Mouse (Mus musculus) heart, embryonic 16.5 days (tissue): ENCODE results near the gene Tecpr1. TPM values are rescaled to one million over a fixed set of nuclear protein-coding genes. Genes with fewer than 3 reads are reported as not detected.

Source experiments
- ATAC-seq: fragments of 200-750 bp; cut with Nextera tagmentation; replicated peaks from 2 replicates; pipeline ENCODE4 v1.8.0; 2017; ENCODE audit warnings: moderate number of reproducible peaks; ENCODE audit not compliant: insufficient read depth, low FRiP score; ENCODE audit errors: extremely low read depth
- H3K27ac ChIP-seq: fragments of 300-500 bp; sonication (generic); 2 replicates; pipeline ENCODE4 v1.5.1; 2014; ENCODE audit warnings: mild to moderate bottlenecking, low read length, control low read depth, moderate library complexity
- H3K27me3 ChIP-seq: fragments of 300-500 bp; sonication (generic); 2 replicates; pipeline ENCODE4 v1.6.1; 2014; ENCODE audit warnings: low read length, mixed read lengths; ENCODE audit not compliant: control insufficient read depth, insufficient read depth
- H3K36me3 ChIP-seq: fragments of 300-500 bp; sonication (generic); 2 replicates; pipeline ENCODE4 v1.6.1; 2014; ENCODE audit not compliant: control insufficient read depth, insufficient read depth
- H3K4me1 ChIP-seq: fragments of 300-500 bp; sonication (generic); 2 replicates; pipeline ENCODE4 v1.6.1; 2014; ENCODE audit warnings: low read length, mixed read lengths; ENCODE audit not compliant: control insufficient read depth, insufficient read depth
- H3K4me2 ChIP-seq: fragments of 300-500 bp; sonication (generic); 2 replicates; pipeline ENCODE4 v1.6.1; 2014; ENCODE audit warnings: low read depth, mild to moderate bottlenecking, control low read depth, low read length
- H3K4me3 ChIP-seq: fragments of 300-500 bp; sonication (generic); 2 replicates; pipeline ENCODE4 v1.5.1; 2014; ENCODE audit warnings: mild to moderate bottlenecking, control low read depth, low read length
- H3K9ac ChIP-seq: fragments of 300-500 bp; sonication (generic); 2 replicates; pipeline ENCODE4 v1.6.1; 2014; ENCODE audit warnings: low read length, control low read depth
- H3K9me3 ChIP-seq: fragments of 300-500 bp; sonication (generic); replicated peaks from 2 replicates; pipeline ENCODE4 v1.6.1; 2016; ENCODE audit warnings: low read length; ENCODE audit not compliant: control insufficient read depth
- WGBS: fragments of 180-500 bp; shearing (Covaris S2); extraction: QIAGEN DNeasy Blood & Tissue Kit; methylation state at CpG from one replicate; pipeline ENCODE4 v1.1.7; 2014; 5-methylcytosine and 5-hydroxymethylcytosine counted together
- polyA plus RNA-seq: library from polyadenylated mRNA; unstranded; fragments of >200 nt; fragmentation: Nextera tagmentation; extraction: Ambion mirVana; gene quantifications from 2 replicates; pipeline ENCODE4 v1.2.1, GENCODE M21; 2015

Tecpr1 gene
- polyA plus RNA-seq, 1 experiment from 2014 or later, result 18.3 TPM

DNA sequence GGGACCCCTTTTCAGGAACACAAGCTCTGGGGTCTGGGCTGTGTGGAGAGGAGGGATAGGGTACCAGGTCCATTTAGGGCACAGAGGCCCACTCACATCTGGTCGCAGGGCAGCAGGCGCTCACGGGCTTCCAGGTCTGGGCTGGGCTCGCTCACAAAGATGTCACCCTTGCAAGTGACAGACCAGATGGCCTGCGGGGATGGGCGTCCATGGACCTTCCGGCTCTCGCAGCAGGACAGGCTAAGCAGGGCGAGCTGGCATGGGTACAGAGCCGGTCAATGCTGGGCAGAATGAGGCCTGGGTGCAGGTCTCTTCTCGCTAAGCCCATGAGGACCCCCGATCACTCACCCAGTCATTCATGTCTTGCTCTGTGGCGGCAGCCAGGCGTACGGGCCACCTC lies 17.3 kb downstream of the Tecpr1 start:
- Histone ChIP-seq H3K27ac (no peak overlapping the region), H3K9me3 (0 out of 2 replicates have a peak, but pooled peaks cover 3% of the 10 kb centered on the region), H3K4me2 (no peak overlapping the region), H3K4me1 (no peaks in the 10 kb centered on the region), H3K27me3 (no peaks in the 10 kb centered on the region), H3K4me3 (no peak overlapping the region), H3K9ac (no peak overlapping the region), H3K36me3 (peaks cover 50% of the 10 kb centered on the region)
- no peak for ATAC-seq
- WGBS, result 95% methylated on average over 15 of the region's 15 CpGs

DNA sequence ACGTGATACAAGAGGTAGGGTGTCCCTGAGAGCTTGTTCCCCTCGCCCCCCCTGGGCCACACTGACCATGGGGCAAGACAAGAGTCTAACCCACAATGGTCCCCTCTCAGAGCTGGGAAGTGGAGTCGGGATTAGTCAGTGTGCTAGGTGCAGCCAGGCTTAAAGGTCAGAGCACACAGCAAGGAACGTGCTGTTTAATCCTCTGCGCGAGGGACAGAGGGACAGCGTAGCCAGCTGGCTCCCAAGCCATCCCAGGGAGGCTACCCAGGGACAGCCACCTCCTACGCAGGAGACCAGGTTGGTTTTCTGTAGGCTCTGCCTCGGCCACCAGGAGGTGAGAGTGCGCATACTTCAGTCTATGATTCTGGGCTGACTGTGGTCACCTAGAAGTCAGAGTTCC lies 18.5 kb downstream of the Tecpr1 start:
- Histone ChIP-seq H3K27me3 (no peaks in the 10 kb centered on the region), H3K9ac (no peak overlapping the region), H3K4me2 (no peak overlapping the region), H3K4me3 (no peak overlapping the region), H3K36me3 (peaks cover 45% of the 10 kb centered on the region), H3K27ac (no peak overlapping the region), H3K9me3 (0 out of 2 replicates have a peak, but pooled peaks cover 3% of the 10 kb centered on the region), H3K4me1 (no peaks in the 10 kb centered on the region)
- WGBS, result 84% methylated on average over 10 of the region's 10 CpGs
- no peak for ATAC-seq

DNA sequence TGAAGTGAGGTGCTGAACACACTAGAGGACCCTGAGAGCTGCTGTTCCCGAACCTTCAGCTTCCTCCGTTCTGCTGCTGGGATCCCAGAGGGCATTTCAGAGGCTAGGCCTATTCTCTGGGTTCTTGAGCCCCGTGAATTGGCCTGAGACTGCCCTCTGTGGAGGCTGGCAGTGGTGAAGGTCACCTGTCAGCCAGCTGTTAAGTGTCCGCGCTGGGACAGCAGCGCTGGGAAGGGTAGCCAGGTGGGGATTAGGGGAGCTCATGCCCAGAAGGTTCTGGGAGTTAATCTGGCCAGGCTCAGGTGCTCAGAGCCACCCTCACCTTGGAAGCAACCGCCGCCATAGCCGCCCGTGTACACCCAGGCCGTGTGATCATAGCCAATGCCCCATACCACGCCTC lies 19.1 kb downstream of the Tecpr1 start:
- 86% methylated on average over 12 of the region's 12 CpGs for WGBS
- no peak for ATAC-seq
- peaks cover 39% of the 10 kb centered on the region for H3K36me3 ChIP-seq

DNA sequence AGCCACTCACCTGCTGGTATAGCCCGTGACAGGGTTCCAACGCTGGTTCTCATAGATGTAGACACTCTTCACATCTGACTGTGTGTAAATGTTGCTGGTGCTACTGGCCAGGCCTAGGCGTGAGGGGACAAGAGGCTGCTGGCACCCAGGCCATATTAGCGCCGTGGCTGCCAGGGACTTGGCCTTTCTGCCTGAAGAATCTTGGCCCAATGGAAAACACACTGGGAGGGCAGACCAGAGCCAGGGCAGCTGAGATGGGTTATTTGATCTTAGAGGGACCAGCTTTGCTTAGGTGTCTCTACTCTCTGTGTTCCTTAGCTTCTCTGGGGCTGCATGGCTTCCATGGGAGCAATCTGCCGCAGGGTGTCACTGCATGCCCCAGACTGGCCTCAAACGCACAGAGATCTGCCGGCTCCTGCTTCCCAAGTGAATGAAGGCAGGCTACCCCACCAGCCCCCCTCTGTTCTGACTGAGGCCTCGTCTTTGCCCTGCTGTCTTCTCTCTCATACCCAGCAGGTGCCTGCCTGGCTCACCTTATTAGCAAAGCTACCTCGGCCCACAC lies 19.9 kb downstream of the Tecpr1 start:
- no peak overlapping the region for H3K9ac ChIP-seq
- no peak overlapping the region for H3K4me2 ChIP-seq
- H3K4me3 ChIP-seq, result no peak overlapping the region
- peaks cover 36% of the 10 kb centered on the region for H3K36me3 ChIP-seq
- no peaks in the 10 kb centered on the region for H3K27me3 ChIP-seq
- H3K9me3 ChIP-seq, result 0 out of 2 replicates have a peak, but pooled peaks cover 3% of the 10 kb centered on the region
- 88% methylated on average over 10 of the region's 10 CpGs for WGBS
- no peak overlapping the region for H3K27ac ChIP-seq
- ATAC-seq, result no peak
- H3K4me1 ChIP-seq, result no peaks in the 10 kb centered on the region

More for the DNA sequence above, 19.1 kb downstream of the Tecpr1 start:
- no peak overlapping the region for H3K9ac ChIP-seq
- no peaks in the 10 kb centered on the region for H3K27me3 ChIP-seq
- H3K9me3 ChIP-seq, result 0 out of 2 replicates have a peak, but pooled peaks cover 3% of the 10 kb centered on the region
- H3K4me2 ChIP-seq, result no peak overlapping the region
- H3K27ac ChIP-seq, result no peak overlapping the region
- H3K4me3 ChIP-seq, result no peak overlapping the region
- H3K4me1 ChIP-seq, result no peaks in the 10 kb centered on the region

DNA sequence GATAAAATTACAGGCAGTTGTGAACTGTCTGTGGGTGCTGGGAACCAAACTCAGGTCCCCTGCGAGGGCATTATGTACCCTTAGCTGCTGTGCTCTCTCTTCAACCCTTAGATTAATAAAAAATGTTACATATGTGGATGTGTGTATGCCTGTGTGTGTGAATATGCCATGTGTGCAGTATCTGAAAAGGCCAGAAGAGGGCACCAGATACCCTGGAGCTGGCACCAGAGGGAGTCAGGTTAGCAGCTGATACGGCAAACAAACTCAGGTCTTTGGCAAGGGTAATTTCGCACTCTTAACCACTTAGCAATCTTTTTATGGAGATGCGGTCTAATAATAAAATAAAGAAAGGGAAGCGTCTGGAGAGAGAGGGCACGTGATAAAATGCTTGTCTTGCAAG lies 21.0 kb downstream of the Tecpr1 start:
- peaks cover 32% of the 10 kb centered on the region for H3K36me3 ChIP-seq
- WGBS, result 98% methylated on average over 6 of the region's 6 CpGs

DNA sequence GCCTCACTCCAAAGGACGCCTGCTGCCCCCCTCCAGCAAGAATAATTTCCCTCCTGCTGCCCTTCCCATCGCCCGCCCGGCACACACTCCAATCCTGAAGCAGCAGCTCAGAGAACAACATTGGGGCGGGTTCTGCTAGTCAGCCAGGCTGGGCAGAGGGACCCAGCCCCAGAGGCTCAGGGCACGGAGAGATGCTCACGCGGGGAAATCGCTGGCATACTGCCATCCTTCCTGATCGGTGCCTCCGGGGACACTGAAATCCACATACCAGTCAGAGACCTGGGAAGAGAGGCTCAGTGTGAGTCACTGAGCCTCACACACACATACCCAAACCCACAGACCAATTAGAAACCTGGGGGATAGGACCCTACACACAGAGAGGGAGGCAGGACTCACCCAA lies 22.8 kb downstream of the Tecpr1 start:
- no peak for ATAC-seq
- H3K9ac ChIP-seq, result no peak overlapping the region
- no peak overlapping the region for H3K27ac ChIP-seq
- 69% methylated on average over 11 of the region's 11 CpGs for WGBS
- 0 out of 2 replicates have a peak, but pooled peaks cover 3% of the 10 kb centered on the region for H3K9me3 ChIP-seq
- no peak overlapping the region for H3K4me2 ChIP-seq
- no peaks in the 10 kb centered on the region for H3K27me3 ChIP-seq
- H3K4me3 ChIP-seq, result no peak overlapping the region
- no peaks in the 10 kb centered on the region for H3K4me1 ChIP-seq
- H3K36me3 ChIP-seq, result peaks cover 26% of the 10 kb centered on the region

More for the DNA sequence above, 21.0 kb downstream of the Tecpr1 start:
- Histone ChIP-seq H3K9ac (no peak overlapping the region), H3K27me3 (no peaks in the 10 kb centered on the region), H3K4me2 (no peak overlapping the region), H3K9me3 (0 out of 2 replicates have a peak, but pooled peaks cover 3% of the 10 kb centered on the region), H3K4me3 (no peak overlapping the region), H3K27ac (no peak overlapping the region), H3K4me1 (no peaks in the 10 kb centered on the region)
- ATAC-seq, result no peak

DNA sequence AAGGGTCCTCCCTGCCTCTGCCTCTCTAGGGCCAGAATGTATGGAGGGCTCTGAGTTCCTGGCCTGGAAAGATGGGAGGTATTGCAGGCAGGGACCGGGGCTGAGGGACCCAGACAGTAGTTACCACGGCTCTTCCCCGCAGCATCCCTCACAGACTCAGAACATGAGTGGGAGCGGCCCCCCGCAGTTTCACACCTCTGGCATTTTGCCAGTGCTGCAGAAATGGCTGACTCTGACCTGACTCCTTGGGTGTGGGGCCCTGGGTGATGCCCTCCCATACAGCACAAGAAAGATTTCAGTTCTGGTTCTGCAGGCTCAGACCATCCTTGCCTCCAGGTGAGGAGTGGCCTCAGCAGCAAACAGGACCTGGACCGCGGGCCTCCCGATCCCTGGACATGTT lies 27.8 kb downstream of the Tecpr1 start:
- Histone ChIP-seq H3K27me3 (no peaks in the 10 kb centered on the region), H3K4me3 (no peak overlapping the region), H3K4me2 (no peak overlapping the region), H3K36me3 (no peaks in the 10 kb centered on the region; the same call in 1 of the 2 replicates), H3K9me3 (no peaks in the 10 kb centered on the region), H3K27ac (no peak overlapping the region), H3K9ac (no peak overlapping the region), H3K4me1 (no peaks in the 10 kb centered on the region)
- no peak for ATAC-seq
- 84% methylated on average over 8 of the region's 8 CpGs for WGBS

DNA sequence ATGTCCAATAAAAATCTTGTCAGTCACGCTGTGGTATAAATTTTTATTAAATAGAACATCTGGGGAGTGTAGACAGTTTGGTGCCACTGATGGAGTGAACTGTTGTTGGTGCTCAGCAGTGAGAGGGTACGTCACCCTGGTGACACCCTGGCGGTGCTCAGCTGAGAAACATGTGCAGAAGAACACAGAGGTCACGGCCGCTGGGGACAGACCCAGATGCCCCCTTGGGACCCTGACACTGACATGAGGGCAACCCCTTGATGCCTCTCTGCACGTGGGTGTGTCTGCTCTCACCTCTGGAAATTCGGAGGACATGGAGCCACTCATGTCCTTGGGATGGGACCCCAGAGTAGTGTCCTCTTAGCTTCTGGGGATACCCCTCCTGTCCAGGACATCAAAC lies 29.0 kb downstream of the Tecpr1 start:
- Histone ChIP-seq H3K36me3 (no peaks in the 10 kb centered on the region), H3K27ac (no peak overlapping the region), H3K27me3 (no peaks in the 10 kb centered on the region), H3K9ac (no peak overlapping the region), H3K4me2 (no peak overlapping the region), H3K4me1 (peaks cover 6% of the 10 kb centered on the region), H3K9me3 (no peaks in the 10 kb centered on the region), H3K4me3 (no peak overlapping the region)
- no peak for ATAC-seq
- WGBS, result 71% methylated on average over 7 of the region's 7 CpGs

DNA sequence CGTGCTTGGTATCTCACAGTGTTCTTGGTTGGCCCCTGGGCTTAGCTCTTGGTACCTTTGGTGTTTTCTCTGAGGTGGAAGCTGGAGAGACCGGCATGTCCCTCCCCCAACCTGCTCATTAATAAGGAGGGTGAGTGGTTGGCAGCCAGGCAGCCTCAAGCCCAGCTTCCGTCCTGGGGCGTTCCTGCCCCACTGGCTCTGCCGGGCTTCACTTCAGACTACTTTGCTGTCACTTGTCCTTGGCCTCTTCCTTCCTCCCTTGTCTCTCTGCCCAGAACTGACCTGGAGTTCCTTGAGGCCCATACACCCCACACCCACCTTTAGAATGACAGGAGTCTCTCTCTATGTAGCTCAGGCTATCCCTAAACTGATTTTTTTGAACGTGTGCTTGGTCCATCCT lies 30.7 kb downstream of the Tecpr1 start:
- peaks cover 10% of the 10 kb centered on the region for H3K4me1 ChIP-seq
- H3K27ac ChIP-seq, result no peak overlapping the region
- no peak overlapping the region for H3K4me3 ChIP-seq
- no peaks in the 10 kb centered on the region for H3K27me3 ChIP-seq
- WGBS, result 77% methylated on average over 6 of the region's 6 CpGs
- H3K36me3 ChIP-seq, result no peaks in the 10 kb centered on the region
- no peak overlapping the region for H3K9ac ChIP-seq
- no peaks in the 10 kb centered on the region for H3K9me3 ChIP-seq
- H3K4me2 ChIP-seq, result no peak overlapping the region
- no peak for ATAC-seq
